Mouse (Mus musculus) adrenal gland, postnatal 25 days (tissue): ENCODE data around the gene Zfp933. TPM values are rescaled to one million over a fixed set of nuclear protein-coding genes. Genes with fewer than 3 reads are reported as not detected.
A peak's percentile ranks its signal among the peaks of the same experiment; 100 is the strongest.
"Not testable (repeated sequence)": the region's sequence is repeated elsewhere in the genome, so short reads cannot be mapped to it uniquely, and the experiment has no call there.

Experiments
- DNase-seq: peaks from one replicate; pipeline ENCODE4 v3.0.0; 2021; ENCODE audit warnings: mixed read lengths
- long read RNA-seq: library from polyadenylated mRNA; stranded (forward); transcript quantifications from one replicate; pipeline ENCODE4 v2.0.0, GENCODE M21; 2021
- total RNA-seq: library from RNA; stranded (reverse); gene quantifications from 2 replicates; pipeline ENCODE4 v1.2.3, GENCODE M21; 2021

The Zfp933 gene
- 36.5 and 37.1 TPM in 2 replicates for total RNA-seq
- long read RNA-seq, full-length matches to known transcripts = 1 of 1 reads
- long read RNA-seq, partial matches to known transcripts = 0 of 1 reads
- long read RNA-seq, other reads (novel, unspliced or antisense) = 0 of 1 reads

DNA sequence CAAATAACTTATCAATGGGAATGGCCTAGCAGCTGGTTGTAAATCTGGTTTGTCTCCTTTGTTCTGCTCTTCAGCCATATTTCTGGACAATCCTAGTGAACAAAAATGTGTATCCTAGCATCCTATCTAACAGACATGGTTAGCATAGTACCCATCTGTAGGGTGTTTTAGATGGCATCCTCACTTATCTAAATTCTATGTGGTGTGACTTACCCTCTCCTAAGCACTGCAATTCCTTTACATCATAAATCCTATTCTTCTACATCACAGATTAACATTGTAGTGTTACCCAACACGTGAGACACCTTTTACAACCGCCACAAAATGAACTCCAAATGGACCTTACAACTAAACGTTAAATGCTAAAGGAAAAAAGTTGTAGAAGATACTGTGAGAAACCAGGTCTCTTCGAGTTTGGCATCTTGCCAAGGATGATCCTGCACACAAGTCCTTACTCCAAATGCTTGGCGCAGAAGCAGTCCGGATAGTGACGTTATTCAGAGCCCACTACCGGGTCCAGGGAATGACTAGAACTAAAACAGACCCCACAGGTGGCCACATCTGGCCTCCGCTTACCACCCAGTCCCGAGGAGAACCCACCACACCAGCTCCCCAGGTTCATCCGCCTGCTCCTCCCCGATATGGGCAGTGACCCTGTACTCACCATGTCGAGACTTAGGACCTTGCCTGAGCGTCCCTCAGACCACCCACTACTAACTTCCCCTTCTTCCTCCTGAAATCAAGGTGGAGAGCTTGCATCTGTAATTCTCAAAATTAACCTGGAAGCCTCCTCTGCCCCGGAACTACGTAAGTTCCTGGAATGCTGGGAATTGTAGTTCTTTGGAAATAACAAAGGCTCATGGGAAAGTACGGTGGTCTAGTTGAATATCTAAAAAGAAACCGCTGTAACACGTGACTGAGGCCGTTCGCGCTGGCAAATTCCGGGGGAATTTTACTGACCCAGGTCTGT lies at the start of gene Zfp933:
Gene Zfp933 (minus strand): TSS at position 753 of the 970 bp plus-strand sequence.
- peak; percentile 45 for DNase-seq

DNA sequence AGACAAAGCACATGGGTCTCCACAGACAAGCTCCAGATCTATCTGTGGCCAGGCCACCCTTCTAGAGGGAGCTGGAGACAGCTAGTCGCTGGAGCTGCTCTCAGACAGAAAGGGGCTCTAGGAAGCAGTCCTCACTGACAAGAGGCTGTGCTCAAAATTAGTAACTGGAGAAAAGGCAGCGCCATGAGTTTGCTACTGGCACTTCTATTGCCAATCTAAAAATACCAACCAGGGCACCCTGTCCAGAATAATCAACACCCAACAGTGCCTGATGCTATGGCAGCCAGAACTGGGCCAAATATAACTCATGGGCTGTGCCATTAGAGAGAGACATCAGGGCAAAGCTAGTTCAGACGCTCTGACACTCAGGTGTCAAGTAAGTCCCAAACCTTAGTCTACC lies 49.2 kb upstream of the Zfp933 start:
- DNase-seq = no peak

DNA sequence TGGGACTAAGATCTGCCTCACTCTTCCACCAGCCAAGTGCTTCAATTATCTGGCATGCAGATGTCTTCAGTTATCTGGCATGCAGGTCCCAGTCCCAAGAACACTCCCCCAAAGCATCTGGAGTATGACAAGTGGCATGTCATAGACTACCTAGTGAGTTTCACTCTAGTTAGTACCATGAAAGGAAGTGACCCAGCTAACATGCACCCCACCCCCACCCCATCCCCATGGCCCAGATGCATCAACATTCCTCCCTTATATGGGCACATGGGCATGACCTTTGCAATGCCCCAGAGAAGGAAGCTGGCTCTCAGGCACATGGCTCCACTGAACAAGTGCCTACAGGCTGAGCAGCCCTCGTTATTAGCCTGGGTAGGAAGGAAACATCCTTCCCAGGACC lies 48.2 kb upstream of the Zfp933 start:
- DNase-seq = no peak

DNA sequence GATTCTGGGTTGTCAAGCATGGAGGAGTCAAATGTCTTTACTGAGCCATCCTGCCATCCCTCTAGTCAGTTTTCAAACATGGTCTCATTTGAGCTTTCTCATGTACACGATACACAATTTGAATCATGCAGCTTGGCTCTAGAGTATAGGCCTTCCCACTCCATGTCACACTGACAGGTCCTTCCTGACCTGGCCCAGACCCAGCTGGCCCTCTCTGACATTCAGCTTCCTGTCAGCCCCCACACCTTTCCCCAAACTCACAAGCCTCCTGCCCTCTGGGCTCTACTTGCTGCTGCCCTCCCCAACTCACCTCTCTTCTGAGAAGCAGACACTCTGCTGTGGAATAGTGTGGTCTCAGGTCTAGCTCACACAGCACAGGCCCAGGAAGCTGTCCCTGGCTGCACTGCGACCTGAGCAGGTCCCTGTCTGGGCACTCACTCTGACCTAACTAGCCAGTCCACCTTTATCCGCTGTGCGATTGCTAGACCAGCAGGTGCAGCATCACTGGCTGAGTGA lies 47.7 kb upstream of the Zfp933 start:
- DNase-seq = no peak

DNA sequence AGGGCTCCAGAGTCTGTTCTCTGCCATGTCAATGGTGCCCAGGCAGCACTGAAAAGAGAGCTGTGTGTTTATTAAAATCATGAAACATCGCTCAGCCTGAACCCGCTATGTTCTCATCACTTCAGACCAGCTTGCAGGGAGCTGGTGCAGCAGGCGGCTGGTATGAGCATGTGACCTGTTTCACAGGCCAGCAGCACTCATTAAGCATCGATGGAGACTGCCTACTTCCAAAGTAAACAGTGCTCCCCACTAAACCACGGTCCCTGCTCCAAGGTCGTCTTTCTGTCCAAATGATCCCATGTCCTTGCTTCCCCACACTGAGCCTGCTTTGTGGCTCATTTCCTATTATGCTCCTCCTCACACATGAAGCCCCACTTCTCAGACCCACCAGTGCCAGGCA lies 42.2 kb upstream of the Zfp933 start:
- DNase-seq = no peak

DNA sequence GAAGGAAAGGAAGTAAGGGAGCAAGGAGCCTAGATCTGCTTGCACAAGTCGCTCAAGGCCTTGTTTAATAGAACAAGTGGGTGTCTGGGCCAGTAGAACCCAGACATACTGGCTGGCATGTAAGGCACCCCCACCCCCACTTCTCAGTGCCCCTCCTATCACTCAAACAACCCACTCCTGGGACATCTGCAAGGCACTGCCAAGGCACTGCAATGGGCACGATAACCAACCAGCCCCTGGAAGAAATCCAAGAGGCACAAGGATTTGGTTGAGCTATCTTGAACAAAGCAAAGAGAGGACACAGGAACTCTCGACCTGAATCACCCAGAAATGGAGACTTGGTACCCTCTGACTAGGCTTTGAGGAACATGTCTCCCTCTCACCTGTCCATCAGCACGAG lies 40.1 kb upstream of the Zfp933 start:
- DNase-seq = no peak

DNA sequence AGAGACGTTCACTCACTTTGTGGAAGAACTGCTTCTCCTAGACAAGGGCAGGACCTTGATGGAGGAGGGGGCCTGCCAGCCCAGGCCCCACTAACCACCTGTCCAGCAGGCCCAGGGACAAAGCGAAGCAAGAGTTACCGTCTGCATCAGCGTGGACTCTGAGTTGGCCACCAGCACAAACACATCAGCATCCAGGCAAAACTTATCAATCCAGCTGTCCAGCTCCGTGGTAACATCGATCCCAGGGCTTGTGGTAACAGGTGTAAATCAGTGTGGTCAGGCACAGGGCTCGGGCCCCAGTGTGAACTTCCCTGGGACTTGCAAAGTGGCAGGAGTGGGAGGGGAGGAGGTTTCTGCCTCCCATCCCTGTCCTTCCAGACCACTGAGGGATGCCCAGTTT lies 39.1 kb upstream of the Zfp933 start:
- DNase-seq = no peak

DNA sequence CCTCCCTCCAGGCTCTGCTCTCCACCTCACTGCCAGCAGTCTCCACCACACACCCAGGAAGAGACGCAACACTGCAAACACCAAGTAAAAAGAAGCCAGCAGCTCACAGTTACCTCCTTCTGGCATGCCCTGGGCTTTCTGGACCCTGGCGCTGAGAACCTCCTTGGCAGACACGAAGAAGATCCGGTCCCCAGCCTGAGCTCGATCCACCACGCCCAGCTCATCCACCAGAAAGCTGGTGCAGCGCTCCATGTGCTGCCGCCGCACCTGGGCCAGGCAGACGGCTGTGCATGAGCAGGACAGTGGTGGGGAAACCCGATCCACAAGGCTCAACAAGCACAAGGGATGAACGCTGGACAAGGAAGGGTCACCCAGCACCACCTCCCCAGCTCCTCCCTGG lies 38.0 kb upstream of the Zfp933 start:
- no peak for DNase-seq

DNA sequence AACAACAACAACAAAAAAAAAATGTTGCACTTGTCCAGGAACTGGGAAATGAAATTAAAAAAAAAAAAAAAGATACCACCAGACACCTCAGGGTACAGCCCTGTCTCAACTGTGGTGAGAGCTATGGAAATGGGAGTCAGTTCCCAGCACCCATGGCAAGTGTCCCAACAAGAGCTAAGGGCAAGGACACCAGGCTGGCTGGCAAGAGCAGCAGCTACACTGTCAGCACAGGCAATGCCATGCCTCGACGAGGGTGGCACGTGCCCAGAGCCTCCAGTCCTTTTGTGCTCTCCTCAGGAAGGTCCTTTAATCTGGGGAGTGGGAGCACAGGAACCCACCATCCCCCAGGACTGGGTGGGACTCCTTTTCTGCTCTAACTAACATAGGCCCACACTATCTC lies 36.0 kb upstream of the Zfp933 start:
- peak; percentile 37 for DNase-seq

DNA sequence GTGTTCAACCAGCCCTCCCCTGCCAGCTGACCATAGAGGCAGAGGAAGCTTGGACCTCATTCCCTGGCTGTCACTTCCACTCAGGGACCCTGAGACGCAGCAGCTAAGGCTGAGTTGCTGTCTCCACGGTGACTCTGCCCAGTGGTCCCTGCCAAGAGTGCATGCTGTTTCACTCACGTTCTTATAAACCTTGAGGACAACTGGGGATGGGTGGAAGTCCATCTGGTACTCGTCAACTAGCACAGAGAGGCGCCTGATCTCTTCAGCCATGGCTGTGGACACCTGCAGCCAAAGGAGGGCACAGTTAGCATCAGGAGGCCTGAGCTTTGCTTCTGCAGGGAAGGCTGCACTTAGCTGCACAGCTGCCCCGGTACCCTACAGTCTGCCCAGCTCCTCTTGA lies 34.9 kb upstream of the Zfp933 start:
- no peak for DNase-seq

DNA sequence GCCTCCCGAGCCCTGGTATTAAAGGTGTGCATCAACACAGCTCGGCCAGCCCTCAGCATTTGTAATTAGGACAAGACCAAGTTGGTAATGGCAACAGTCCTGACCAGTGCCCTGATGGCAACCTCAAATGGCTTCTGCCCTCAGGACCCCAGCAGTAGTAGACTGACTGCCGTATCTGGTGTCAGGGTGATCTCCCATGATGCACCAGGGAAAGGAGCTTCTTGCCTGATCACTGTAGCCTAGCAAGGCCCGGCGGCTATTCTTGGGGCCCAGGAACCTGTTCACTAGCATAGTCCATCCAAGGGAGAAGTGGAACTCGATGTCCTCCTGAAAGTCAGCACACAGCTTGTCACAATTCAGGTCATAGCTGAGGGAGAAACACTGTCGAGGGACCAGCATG lies 33.6 kb upstream of the Zfp933 start:
- no peak for DNase-seq

DNA sequence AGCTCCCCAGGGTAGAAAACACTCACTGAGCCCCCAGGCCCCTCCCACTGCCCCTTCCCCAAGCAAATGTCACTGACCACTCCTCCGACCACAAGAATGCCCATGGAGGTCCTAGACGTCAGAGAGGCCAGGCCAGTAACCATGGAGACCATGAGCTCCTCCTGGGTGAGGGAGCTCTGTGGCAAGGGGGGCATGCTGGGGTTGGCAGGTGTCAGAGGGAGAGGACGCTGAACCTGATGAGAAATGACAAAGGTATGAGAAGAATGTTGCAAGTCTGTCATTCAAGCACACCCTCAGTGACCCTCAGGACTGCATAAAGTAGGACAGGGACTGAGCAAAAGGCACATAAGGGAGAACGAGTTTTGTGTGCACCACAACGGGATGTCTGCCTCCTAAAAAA lies 31.7 kb upstream of the Zfp933 start:
- DNase-seq = no peak

DNA sequence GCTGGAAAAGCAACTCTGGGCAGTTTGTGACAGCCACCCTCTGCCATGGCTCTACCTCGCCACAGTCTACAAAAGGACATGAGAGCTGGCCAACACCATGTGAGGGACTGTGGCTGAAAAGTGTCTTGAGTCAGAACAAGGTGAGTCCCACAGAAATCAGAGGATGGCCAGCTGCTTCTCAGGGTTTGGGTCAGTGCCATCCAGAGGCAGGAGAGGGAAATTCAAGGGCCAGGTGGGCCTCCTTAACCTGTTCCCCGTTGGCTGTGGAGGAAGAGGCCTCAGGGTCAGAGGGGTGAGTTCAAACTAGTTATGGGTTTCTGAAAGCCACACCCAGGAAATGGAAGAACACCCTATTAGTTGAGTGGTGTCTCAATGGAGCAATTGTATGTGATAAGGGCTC lies 31.3 kb upstream of the Zfp933 start:
- no peak for DNase-seq

DNA sequence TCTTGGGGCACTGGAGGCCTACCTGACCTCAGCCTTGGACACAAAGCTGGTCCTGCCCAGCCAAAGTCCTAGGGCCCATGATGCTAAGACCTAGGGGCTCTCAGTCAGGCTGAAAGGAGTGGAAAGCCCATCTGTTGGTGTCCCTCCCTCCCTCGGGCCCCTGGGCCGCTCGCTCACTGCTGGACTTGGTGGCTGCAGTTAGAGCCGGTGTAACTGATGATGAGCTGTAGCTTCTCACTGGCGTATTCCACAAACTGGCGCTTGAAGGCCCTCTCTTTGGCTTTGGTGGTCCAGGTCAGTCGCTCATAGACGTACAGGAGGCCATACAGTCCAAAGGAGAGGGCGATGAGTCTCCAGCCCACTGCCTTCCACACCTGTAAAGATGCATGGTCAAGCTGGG lies 30.4 kb upstream of the Zfp933 start:
- no peak for DNase-seq

DNA sequence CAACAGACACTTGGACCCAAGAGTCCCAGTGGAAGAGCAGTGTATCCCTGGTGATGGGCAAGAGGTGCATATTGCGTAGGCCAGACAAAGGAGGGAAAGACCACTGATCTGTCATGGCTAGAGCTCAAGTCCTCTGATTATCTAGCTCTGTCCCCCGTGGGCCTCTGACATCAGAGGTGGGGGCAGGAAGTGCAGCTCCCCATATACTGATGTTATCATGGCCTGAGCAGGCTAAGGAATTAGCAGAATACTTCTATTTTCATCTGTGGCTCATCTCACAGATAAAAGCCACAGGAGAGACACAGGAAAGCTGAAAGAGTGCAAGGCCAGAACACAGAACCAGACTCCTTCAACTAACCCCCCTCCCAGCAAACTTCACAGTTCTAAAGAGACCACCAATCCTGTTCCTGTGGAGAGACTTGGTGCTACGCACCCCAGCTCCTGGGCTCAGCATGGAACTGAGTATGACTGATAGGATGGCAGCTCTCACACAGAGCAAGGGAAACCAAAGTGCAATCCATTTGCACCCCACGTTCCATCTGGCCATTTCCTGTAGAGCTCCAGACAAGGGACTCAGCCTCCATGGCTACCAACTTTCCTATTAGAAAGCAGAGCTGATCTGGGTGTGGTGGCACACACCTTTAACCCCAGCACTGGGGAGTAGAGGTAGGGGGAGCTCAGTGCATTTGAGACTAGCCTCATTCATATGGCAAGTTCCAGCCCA lies 27.8 kb upstream of the Zfp933 start:
- DNase-seq = no peak

DNA sequence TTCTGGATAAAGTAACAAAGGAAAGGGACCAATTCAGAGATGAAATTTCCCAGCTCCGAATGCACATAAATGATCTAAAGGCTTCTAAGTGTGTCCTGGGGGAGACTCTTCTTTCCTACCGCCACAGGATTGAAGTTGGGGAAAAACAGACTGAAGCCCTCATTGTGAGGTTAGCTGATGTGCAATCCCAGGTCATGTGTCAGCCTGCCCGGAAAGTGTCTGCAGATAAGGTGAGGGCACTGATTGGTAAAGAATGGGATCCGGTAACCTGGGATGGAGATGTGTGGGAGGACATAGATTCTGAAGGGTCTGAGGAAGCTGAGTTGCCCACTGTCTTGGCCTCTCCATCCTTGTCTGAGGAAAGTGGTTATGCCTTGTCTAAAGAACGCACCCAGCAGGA lies 21.1 kb upstream of the Zfp933 start:
- DNase-seq = no peak

DNA sequence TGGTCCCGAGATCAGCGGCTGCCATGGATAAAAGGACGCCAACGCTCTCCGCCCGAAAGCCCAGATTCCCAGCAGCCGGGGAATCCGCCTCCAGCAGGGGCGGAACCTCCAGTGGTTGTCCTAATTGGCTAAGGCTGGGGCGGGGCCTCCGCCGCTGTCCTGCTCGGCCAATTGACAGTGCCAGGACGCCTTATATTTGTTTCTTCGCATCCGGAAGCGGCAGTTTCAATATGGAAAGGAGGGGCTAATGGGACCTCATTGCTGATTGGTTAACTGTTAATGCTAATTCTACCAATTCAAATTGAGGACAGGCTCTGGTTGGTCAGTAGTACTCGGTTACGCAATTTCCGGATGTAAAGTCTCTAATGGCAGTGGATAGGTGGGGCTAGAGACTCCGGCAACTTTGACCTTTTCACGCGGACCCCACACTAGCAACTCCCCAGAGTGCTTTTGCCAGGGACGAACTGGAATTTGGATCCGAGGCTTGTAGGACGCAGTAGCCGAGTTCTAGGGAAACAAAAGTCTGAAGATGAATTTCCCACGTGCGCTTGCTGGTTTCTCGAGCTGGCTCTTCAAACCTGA lies 20.4 kb upstream of the Zfp933 start, which contains the start of the genes Miip and Fv1:
Gene Miip (minus strand): TSS at position 367 of the 582 bp plus-strand sequence.
Gene Fv1 (plus strand): TSS at position 530 of the 582 bp plus-strand sequence.
- DNase-seq = peak; percentile 92

DNA sequence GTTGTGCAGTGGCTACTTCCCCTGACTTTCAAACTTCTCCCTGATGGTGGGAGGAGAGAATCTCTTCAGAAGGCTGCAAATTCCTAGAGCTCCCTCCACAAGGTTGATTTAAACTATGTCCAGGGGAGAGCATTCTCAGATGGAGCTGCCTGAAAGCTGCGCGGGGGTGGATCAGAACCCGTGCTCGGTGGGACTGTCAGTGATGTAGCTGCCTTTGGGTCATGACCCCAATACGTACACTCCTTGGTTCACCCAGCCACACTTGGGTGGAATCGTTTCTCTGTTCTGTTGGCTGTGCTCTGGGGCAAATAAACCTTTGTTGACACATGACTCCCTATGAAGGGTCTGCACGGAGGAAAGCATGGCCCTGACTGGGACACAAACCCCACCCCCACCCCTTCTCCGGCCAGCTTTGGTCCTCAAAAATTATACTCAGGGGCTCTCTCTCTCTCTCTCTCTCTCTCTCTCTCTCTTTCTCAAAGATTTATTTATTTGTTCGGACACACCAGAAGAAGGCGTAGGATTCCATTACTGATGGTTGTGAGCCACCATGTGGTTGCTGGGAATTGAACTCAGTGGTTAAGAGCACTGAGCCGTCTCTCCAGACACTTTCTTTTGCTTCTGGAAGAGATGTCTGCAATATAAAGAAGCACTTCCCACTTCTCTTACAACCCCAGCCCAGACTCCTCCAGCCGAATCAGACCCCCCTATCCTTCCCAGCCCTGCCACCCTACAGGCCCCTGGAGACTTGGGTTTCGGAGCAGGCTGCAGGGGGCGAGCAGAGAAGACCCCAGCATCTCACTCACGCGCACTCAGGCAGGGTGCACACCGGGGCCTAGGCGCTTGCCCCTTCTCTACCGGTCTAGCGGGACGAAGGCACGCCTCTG lies 19.6 kb upstream of the Zfp933 start:
- no peak for DNase-seq

DNA sequence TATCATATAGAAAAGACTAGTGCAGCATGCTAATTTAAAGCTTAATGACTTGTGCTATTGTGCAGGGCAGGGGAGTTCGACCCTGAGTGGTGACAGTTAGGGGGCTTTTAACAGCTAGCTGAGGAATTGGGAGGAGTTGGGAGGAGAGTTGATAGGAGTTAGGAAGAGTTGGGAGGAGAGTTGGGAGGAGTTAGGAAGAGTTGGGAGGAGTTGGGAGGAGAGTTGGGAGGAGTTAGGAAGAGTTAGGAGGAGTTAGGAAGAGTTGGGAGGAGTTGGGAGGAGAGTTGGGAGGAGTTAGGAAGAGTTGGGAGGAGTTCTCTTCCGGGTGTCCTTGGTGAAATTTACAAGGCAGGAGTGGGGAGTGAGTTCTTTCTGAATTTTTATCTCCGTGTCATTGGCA lies 18.6 kb upstream of the Zfp933 start:
- DNase-seq = not testable (repeated sequence)

DNA sequence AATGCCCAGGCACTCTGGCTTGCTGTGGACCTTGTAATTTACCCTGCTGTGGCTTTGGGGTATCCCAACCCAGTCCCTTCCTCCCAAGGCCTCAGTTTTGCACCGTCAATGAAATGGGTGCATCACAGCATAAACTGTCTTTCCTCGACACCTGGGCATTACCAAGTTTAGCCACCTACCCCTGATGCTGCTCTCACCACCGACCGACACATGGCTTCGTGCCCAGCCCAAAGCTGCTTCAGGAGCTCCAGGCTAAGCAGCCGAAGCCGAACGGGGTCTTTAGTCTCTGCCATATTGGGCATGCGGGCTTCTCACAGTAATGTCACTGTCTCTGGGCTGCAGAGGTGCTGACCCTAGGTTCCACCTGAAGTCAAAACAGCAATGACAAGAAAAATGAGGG lies 17.9 kb upstream of the Zfp933 start:
- DNase-seq = no peak

DNA sequence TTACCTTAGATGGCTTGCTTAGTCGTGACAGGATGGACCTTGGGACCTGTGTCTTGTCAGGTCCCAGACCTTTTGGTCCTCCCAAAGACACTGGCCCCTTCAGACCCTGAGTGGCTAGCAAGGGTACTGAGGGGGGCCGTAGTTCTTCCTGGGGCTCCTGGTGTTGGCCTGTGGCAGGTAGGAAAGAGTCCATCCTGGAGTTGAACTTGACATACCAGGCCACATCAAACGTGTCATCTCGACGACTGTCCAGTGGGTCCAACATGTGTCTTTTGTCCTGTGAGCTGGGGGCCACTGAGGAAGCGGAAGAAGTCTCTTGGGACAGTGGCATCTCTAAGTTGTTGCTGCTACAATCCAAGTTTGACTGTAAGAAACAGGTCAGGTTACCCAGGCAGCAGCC lies 17.5 kb upstream of the Zfp933 start:
- DNase-seq = no peak
